Mouse (Mus musculus): ENCODE results near the gene Cldn19.

The Cldn19 gene

DNA sequence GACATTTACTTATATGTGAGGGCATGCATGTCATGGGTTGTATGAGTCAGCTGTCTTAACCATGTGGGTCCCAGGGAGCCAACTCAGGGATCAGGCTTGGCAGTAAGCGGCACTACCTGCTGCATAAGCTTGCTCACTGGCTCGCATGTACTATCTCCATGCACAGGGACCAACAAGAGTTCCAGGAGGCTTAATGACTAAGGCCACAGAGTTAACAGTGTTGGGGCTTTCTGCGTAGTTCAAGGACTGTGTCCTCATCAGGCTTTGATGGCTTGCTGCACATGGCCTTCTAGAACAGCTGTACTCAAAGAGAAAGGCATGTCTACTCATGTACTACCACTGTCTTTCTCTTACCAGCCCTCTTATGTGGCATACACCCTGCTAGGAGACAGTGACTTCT lies 45.5 kb downstream of the Cldn19 start:
- no peak for DNase-seq (ENCODE audit: low spot score in 2 of 2)

- no peak for DNase-seq (ENCODE audit: low spot score in 2 of 2)
These were observed 46.6 kb downstream of the Cldn19 start for GRCm38 (mm10) chr4:119301777-119302176.

DNA sequence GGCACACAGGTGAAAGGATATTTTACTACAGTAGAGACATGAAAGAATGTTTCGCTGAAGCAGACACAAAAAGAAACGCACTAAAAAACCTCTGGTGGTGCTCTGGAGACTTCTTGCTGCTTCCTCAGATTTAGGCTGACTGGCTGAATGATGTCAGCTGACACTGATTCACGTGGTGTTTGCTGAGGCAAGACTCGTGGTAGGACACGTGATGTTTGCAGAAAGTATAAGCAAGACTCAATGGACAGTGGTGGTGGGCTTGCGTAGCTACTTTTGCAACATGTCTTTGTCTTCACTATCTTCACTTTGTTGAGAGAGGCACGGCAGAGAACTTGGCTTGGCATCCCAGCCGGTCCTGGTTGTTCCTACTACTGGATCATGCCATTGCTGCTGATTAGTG lies 48.1 kb downstream of the Cldn19 start:
- DNase-seq (ENCODE audit: low spot score in 2 of 2) = no peak

DNA sequence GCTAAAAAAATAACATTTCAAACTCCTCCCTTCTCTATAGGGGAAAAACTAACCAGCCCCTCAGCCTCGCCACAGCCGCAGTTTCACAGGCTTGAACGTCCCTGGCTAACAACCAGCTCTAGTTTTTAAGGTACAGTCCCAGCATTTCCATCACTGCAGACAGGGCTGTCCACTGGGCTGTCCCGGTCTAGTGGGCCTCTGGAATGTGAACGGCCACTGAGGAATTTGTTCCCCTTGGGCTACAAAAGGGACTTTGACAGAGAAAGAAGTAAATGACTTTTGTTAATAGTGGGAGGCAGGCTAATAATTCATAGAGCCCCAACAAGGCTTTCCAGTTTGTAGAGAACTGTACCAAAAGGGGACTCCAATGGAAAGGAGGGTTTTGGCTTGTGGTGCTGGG lies 50.2 kb downstream of the Cldn19 start:
- no peak for DNase-seq (ENCODE audit: low spot score in 2 of 2)
